Mouse (Mus musculus): ENCODE data around the gene Fgf11. TPM values are rescaled to one million over a fixed set of nuclear protein-coding genes. Genes with fewer than 3 reads are reported as not detected.

Gene Fgf11
- 0.40 and 0.55 TPM in 2 replicates for polyA plus RNA-seq (2016; fragmentation: Nextera tagmentation; extraction: Ambion mirVana)

- Histone ChIP-seq H3K4me3 (peak within 1 kb of the TSS; percentile 62), H3K4me1 (peaks cover 62% of the 10 kb centered on the region), H3K9me3 (replicated peaks) (no peaks in the 10 kb centered on the region), H3K27me3 (ENCODE audit: low read depth, poor library complexity, severe bottlenecking) (peaks cover 100% of the 10 kb centered on the region), H3K36me3 (no peaks in the 10 kb centered on the region), H3K27ac (peak within 1 kb of the TSS; percentile 83)
- 2% methylated on average over 33 of the region's 33 CpGs for WGBS
- peak; percentile 50 for DNase-seq (ENCODE audit: low spot score)
Observed at GRCm38 (mm10) chr11:69801379-69801977, at the start of gene Fgf11. TSS of gene Fgf11 (minus strand) at chr11:69801857.

GRCm38 (mm10) chr11:69850754-69851153, 49.1 kb upstream of the Fgf11 start:
- peaks cover 5% of the 10 kb centered on the region; the same call in 1 of the 2 replicates for H3K27me3 ChIP-seq (ENCODE audit: low read depth, poor library complexity, severe bottlenecking)
- H3K36me3 ChIP-seq: peaks cover 57% of the 10 kb centered on the region
- H3K4me3 ChIP-seq: no peak overlapping the region
- no peaks in the 10 kb centered on the region for H3K9me3 ChIP-seq (replicated peaks)
- no peak for DNase-seq (ENCODE audit: low spot score)
- WGBS: 84% methylated on average over 8 of the region's 8 CpGs
- H3K4me1 ChIP-seq: peaks cover 59% of the 10 kb centered on the region
- no peak overlapping the region for H3K27ac ChIP-seq

GRCm38 (mm10) chr11:69849884-69850283, 48.2 kb upstream of the Fgf11 start:
- no peak for DNase-seq (ENCODE audit: low spot score)
- Histone ChIP-seq H3K4me1 (peaks cover 58% of the 10 kb centered on the region), H3K36me3 (peaks cover 57% of the 10 kb centered on the region), H3K9me3 (replicated peaks) (no peaks in the 10 kb centered on the region), H3K4me3 (0 out of 2 replicates have a peak overlapping the region, but pooled peaks have one; percentile 10), H3K27ac (no peak overlapping the region), H3K27me3 (ENCODE audit: low read depth, poor library complexity, severe bottlenecking) (no peaks in the 10 kb centered on the region)
- 93% methylated on average over 15 of the region's 15 CpGs for WGBS

GRCm38 (mm10) chr11:69849128-69849527, 47.5 kb upstream of the Fgf11 start:
- H3K27ac ChIP-seq: no peak overlapping the region
- DNase-seq (ENCODE audit: low spot score): no peak
- H3K4me1 ChIP-seq: peaks cover 54% of the 10 kb centered on the region
- H3K27me3 ChIP-seq (ENCODE audit: low read depth, poor library complexity, severe bottlenecking): no peaks in the 10 kb centered on the region
- peaks cover 57% of the 10 kb centered on the region for H3K36me3 ChIP-seq
- H3K9me3 ChIP-seq (replicated peaks): no peaks in the 10 kb centered on the region
- WGBS: 93% methylated on average over 9 of the region's 9 CpGs
- no peak overlapping the region for H3K4me3 ChIP-seq

- 98% methylated on average over 6 of the region's 6 CpGs for WGBS
- H3K4me3 ChIP-seq: peak overlapping the region; percentile 78
- peak overlapping the region; percentile 97; the same call in 1 of the 2 replicates for H3K27ac ChIP-seq
- peaks cover 55% of the 10 kb centered on the region for H3K36me3 ChIP-seq
- H3K27me3 ChIP-seq (ENCODE audit: low read depth, poor library complexity, severe bottlenecking): no peaks in the 10 kb centered on the region
- H3K9me3 ChIP-seq (replicated peaks): no peaks in the 10 kb centered on the region
- H3K4me1 ChIP-seq: peaks cover 43% of the 10 kb centered on the region
- DNase-seq (ENCODE audit: low spot score): no peak
Observed at GRCm38 (mm10) chr11:69848021-69848420, 46.4 kb upstream of the Fgf11 start.

GRCm38 (mm10) chr11:69846738-69847688, 45.4 kb upstream of the Fgf11 start:
- peak overlapping the region; percentile 78 for H3K4me3 ChIP-seq
- no peaks in the 10 kb centered on the region for H3K9me3 ChIP-seq (replicated peaks)
- H3K36me3 ChIP-seq: peaks cover 45% of the 10 kb centered on the region
- WGBS: 10% methylated on average over 37 of the region's 37 CpGs
- H3K27ac ChIP-seq: peak overlapping the region; percentile 97
- DNase-seq (ENCODE audit: low spot score): peak; percentile 65
- peaks cover 42% of the 10 kb centered on the region for H3K4me1 ChIP-seq
- no peaks in the 10 kb centered on the region for H3K27me3 ChIP-seq (ENCODE audit: low read depth, poor library complexity, severe bottlenecking)

GRCm38 (mm10) chr11:69846198-69846680, 44.6 kb upstream of the Fgf11 start, which contains the start of gene Plscr3:
TSS of gene Plscr3 (plus strand) at chr11:69846376.
- peak; percentile 95 for DNase-seq (ENCODE audit: low spot score)
- Histone ChIP-seq H3K27me3 (ENCODE audit: low read depth, poor library complexity, severe bottlenecking) (no peaks in the 10 kb centered on the region), H3K27ac (peak within 1 kb of the TSS; percentile 97), H3K9me3 (replicated peaks) (no peaks in the 10 kb centered on the region), H3K4me1 (peaks cover 36% of the 10 kb centered on the region), H3K36me3 (peaks cover 37% of the 10 kb centered on the region), H3K4me3 (peak within 1 kb of the TSS; percentile 78)
- 1% methylated on average over 38 of the region's 38 CpGs for WGBS

GRCm38 (mm10) chr11:69838714-69839104, 37.1 kb upstream of the Fgf11 start:
- peaks cover 3% of the 10 kb centered on the region for H3K36me3 ChIP-seq
- peak overlapping the region; percentile 72 for H3K4me3 ChIP-seq
- peak; percentile 65 for DNase-seq (ENCODE audit: low spot score)
- H3K27me3 ChIP-seq (ENCODE audit: low read depth, poor library complexity, severe bottlenecking): peaks cover 34% of the 10 kb centered on the region
- WGBS: 6% methylated on average over 7 of the region's 7 CpGs
- peaks cover 50% of the 10 kb centered on the region for H3K4me1 ChIP-seq
- peak overlapping the region; percentile 88 for H3K27ac ChIP-seq
- no peaks in the 10 kb centered on the region for H3K9me3 ChIP-seq (replicated peaks)

GRCm38 (mm10) chr11:69837952-69838713, 36.5 kb upstream of the Fgf11 start, which contains the start of gene Tmem256:
TSS of gene Tmem256 (plus strand) at chr11:69838514.
- DNase-seq (ENCODE audit: low spot score): peak; percentile 92
- Histone ChIP-seq H3K4me1 (peaks cover 53% of the 10 kb centered on the region), H3K4me3 (peak within 1 kb of the TSS; percentile 72), H3K9me3 (replicated peaks) (no peaks in the 10 kb centered on the region), H3K27ac (peak within 1 kb of the TSS; percentile 88), H3K36me3 (peaks cover 8% of the 10 kb centered on the region), H3K27me3 (ENCODE audit: low read depth, poor library complexity, severe bottlenecking) (peaks cover 40% of the 10 kb centered on the region)
- WGBS: under 1% methylated on average over 34 of the region's 34 CpGs

- WGBS: under 1% methylated on average over 30 of the region's 32 CpGs
- Histone ChIP-seq H3K27me3 (ENCODE audit: low read depth, poor library complexity, severe bottlenecking) (peaks cover 45% of the 10 kb centered on the region), H3K27ac (peak within 1 kb of the TSS; percentile 88), H3K36me3 (peaks cover 14% of the 10 kb centered on the region), H3K4me3 (peak within 1 kb of the TSS; percentile 72), H3K4me1 (peaks cover 53% of the 10 kb centered on the region), H3K9me3 (replicated peaks) (no peaks in the 10 kb centered on the region)
- DNase-seq (ENCODE audit: low spot score): no peak
Observed at GRCm38 (mm10) chr11:69837604-69837951, 35.9 kb upstream of the Fgf11 start, which contains the start of gene Nlgn2. TSS of gene Nlgn2 (minus strand) at chr11:69837784.

GRCm38 (mm10) chr11:69836703-69837576, 35.3 kb upstream of the Fgf11 start:
- Histone ChIP-seq H3K4me1 (peaks cover 53% of the 10 kb centered on the region), H3K4me3 (peak overlapping the region; percentile 72), H3K9me3 (replicated peaks) (no peaks in the 10 kb centered on the region), H3K36me3 (peaks cover 17% of the 10 kb centered on the region), H3K27me3 (ENCODE audit: low read depth, poor library complexity, severe bottlenecking) (peaks cover 52% of the 10 kb centered on the region), H3K27ac (peak overlapping the region; percentile 88)
- WGBS: 1% methylated on average over 52 of the region's 52 CpGs
- peak; percentile 68 for DNase-seq (ENCODE audit: low spot score)

All from limb, embryonic 10.5 days (tissue).